Mouse (Mus musculus) CH12.LX (cell line): Measurements from ENCODE around the gene Acbd6.

Source experiments
- CTCF ChIP-seq, 2 experiments: IDR thresholded peaks in 1 of 2; conservative IDR thresholded peaks in 1 of 2; 2 replicates each; pipeline ENCODE4 v1.5.1; 2011 to 2012; ENCODE audit warnings: low read depth in 2 of 2, low read length in 2 of 2, improper control_type of control experiment in 1 of 2, inconsistent platforms in 1 of 2, mild to moderate bottlenecking in 1 of 2, moderate library complexity in 1 of 2
- EP300 ChIP-seq: IDR thresholded peaks from 2 replicates; pipeline ENCODE4 v1.6.1; 2011; ENCODE audit warnings: low read length, improper control_type of control experiment
- HCFC1 ChIP-seq: IDR thresholded peaks from 2 replicates; pipeline ENCODE4 v1.6.1; 2012; ENCODE audit warnings: low read depth, mild to moderate bottlenecking, inconsistent platforms, low read length, improper control_type of control experiment
- RCOR1 ChIP-seq: conservative IDR thresholded peaks from 2 replicates; pipeline ENCODE4 v1.6.1; 2012; ENCODE audit warnings: low read depth, mild to moderate bottlenecking, inconsistent platforms, low read length, improper control_type of control experiment
- TCF12 ChIP-seq: IDR thresholded peaks from 2 replicates; pipeline ENCODE4 v1.6.1; 2014; ENCODE audit warnings: low read depth, mild to moderate bottlenecking, inconsistent platforms, low read length, improper control_type of control experiment
- ZNF384 ChIP-seq: IDR thresholded peaks from 2 replicates; pipeline ENCODE4 v1.6.1; 2012; ENCODE audit warnings: low read depth, low read length, improper control_type of control experiment, inconsistent platforms

- no peak for TF ChIP-seq RCOR1
- no peak for TF ChIP-seq TCF12
- no peak for TF ChIP-seq HCFC1
- TF ChIP-seq CTCF (conservative IDR thresholded peaks at IDR 0.05 in 1 of 2, IDR thresholded peaks at IDR 0.05 in 1 of 2; ENCODE audit: low read depth in 2 of 2, low read length in 2 of 2) = no peak
- no peak for TF ChIP-seq EP300
- TF ChIP-seq ZNF384 = no peak
Observed at GRCm38 (mm10) chr1:155606156-155606531, 48.2 kb downstream of the Acbd6 start.
